Mouse (Mus musculus) cerebellum, postnatal 25 days (tissue): ENCODE data around the gene Tmem140.

Experiments
- DNase-seq, 2 experiments: peaks; one replicate each; pipeline ENCODE4 v3.0.0; 2021; ENCODE audit warnings: mixed read lengths in 2 of 2

Tmem140 gene

GRCm38 (mm10) chr6:34862791-34863403, at the start of gene Tmem140:
Tmem140 (plus strand) TSS chr6:34863146.
- DNase-seq = no peak

GRCm38 (mm10) chr6:34824406-34824805, 38.5 kb upstream of the Tmem140 start:
- no peak for DNase-seq

- DNase-seq = no peak
Observed at GRCm38 (mm10) chr6:34832352-34832751, 30.6 kb upstream of the Tmem140 start.

- DNase-seq = no peak
Observed at GRCm38 (mm10) chr6:34861546-34862053, 1.3 kb upstream of the Tmem140 start.

GRCm38 (mm10) chr6:34862381-34862780, 565 bp upstream of the Tmem140 start:
- DNase-seq = no peak

- DNase-seq = no peak
Observed at GRCm38 (mm10) chr6:34863786-34864514, 1.0 kb downstream of the Tmem140 start.

GRCm38 (mm10) chr6:34865213-34865612, 2.3 kb downstream of the Tmem140 start:
- DNase-seq = no peak

- DNase-seq = no peak
Observed at GRCm38 (mm10) chr6:34865711-34866593, 3.0 kb downstream of the Tmem140 start.

- DNase-seq = no peak
Observed at GRCm38 (mm10) chr6:34866786-34867185, 3.8 kb downstream of the Tmem140 start.

GRCm38 (mm10) chr6:34867301-34867994, 4.5 kb downstream of the Tmem140 start:
- DNase-seq = no peak

- DNase-seq = no peak
Observed at GRCm38 (mm10) chr6:34867995-34868350, 5.0 kb downstream of the Tmem140 start.

- no peak for DNase-seq
Observed at GRCm38 (mm10) chr6:34868507-34869217, 5.7 kb downstream of the Tmem140 start.

GRCm38 (mm10) chr6:34869225-34869915, 6.4 kb downstream of the Tmem140 start:
- DNase-seq = no peak

GRCm38 (mm10) chr6:34870136-34870535, 7.2 kb downstream of the Tmem140 start:
- no peak for DNase-seq

- DNase-seq = no peak
Observed at GRCm38 (mm10) chr6:34870724-34871123, 7.8 kb downstream of the Tmem140 start.

GRCm38 (mm10) chr6:34871929-34872328, 9.0 kb downstream of the Tmem140 start:
- no peak for DNase-seq

- DNase-seq = no peak
Observed at GRCm38 (mm10) chr6:34872871-34873270, 9.9 kb downstream of the Tmem140 start.

GRCm38 (mm10) chr6:34874101-34874921, 11.4 kb downstream of the Tmem140 start:
- peak in 1 of 2 experiments; percentile 1 for DNase-seq

GRCm38 (mm10) chr6:34875268-34875761, 12.4 kb downstream of the Tmem140 start:
- DNase-seq = peak in 1 of 2 experiments; percentile 13
